Mouse (Mus musculus): ENCODE measurements at regions not wholly inside any gene's neighbourhood (a gene's known extent, or its start where the extent isn't known, plus 50 kb on each side); places are given as distances from the start of the nearest gene placed in this dataset.

GRCm38 (mm10) chr4:135012945-135013344 lies 82.2 kb downstream of the Syf2 start:
- TF ChIP-seq CTCF (IDR thresholded peaks at IDR 0.05; ENCODE audit: extremely low read depth, insufficient read length, insufficient replicate concordance, low read depth, low read length): no peak
- TF ChIP-seq POLR2A (IDR thresholded peaks at IDR 0.05; ENCODE audit: low read depth, low read length): no peak

All from small intestine, adult 2 months (tissue).